Mouse (Mus musculus) T-helper 1 cell (primary cell): ENCODE measurements at regions not wholly inside any gene's neighbourhood (a gene's known extent, or its start where the extent isn't known, plus 50 kb on each side); places are given as distances from the start of the nearest gene placed in this dataset.
"Not testable (repeated sequence)": the region's sequence is repeated elsewhere in the genome, so short reads cannot be mapped to it uniquely, and the experiment has no call there.

ENCODE experiments used
- in situ Hi-C: fragments of 300-600 bp; cut with MboI, MseI; formaldehyde crosslinking; loops from one replicate; pipeline ENCODE4 v1.15.1; 2025; ENCODE audit warnings: high pct_unique_total_duplicates

GRCm38 (mm10) chr1:23316288-23316687 lies 81.3 kb downstream of the Ogfrl1 start:
- in situ Hi-C loops = not testable (repeated sequence)

- in situ Hi-C loops = not testable (repeated sequence)
Measured at GRCm38 (mm10) chr1:23314863-23315262, 82.7 kb downstream of the Ogfrl1 start.

GRCm38 (mm10) chr1:23292718-23293117 lies 104.9 kb downstream of the Ogfrl1 start:
- in situ Hi-C loops = no loop called here

GRCm38 (mm10) chr1:23286741-23287140 lies 110.8 kb downstream of the Ogfrl1 start:
- in situ Hi-C loops = loop anchor here (5.0 kb wide), 1 partner anchor 96 kb away; no protein-coding TSS in a partner anchor

- in situ Hi-C loops = no loop called here
Measured at GRCm38 (mm10) chr1:23282870-23283219, 114.7 kb downstream of the Ogfrl1 start.

- in situ Hi-C loops = no loop called here
Measured at GRCm38 (mm10) chr1:23282215-23282869, 115.2 kb downstream of the Ogfrl1 start.

GRCm38 (mm10) chr1:23279827-23280226 lies 117.7 kb downstream of the Ogfrl1 start:
- in situ Hi-C loops = no loop called here

GRCm38 (mm10) chr1:23272077-23272476 lies 125.5 kb downstream of the Ogfrl1 start:
- in situ Hi-C loops = no loop called here

GRCm38 (mm10) chr1:23270910-23271822 lies 126.4 kb downstream of the Ogfrl1 start:
- in situ Hi-C loops = no loop called here

- in situ Hi-C loops = no loop called here
Measured at GRCm38 (mm10) chr1:23268062-23268461, 129.5 kb downstream of the Ogfrl1 start.

GRCm38 (mm10) chr1:23265556-23266232 lies 131.9 kb downstream of the Ogfrl1 start:
- in situ Hi-C loops = no loop called here

GRCm38 (mm10) chr1:23264251-23264650 lies 133.3 kb downstream of the Ogfrl1 start:
- in situ Hi-C loops = no loop called here

GRCm38 (mm10) chr1:23263798-23264197 lies 133.8 kb downstream of the Ogfrl1 start:
- in situ Hi-C loops = no loop called here

GRCm38 (mm10) chr1:23261652-23262051 lies 135.9 kb downstream of the Ogfrl1 start:
- in situ Hi-C loops = no loop called here

- in situ Hi-C loops = no loop called here
Measured at GRCm38 (mm10) chr1:23257306-23257895, 140.2 kb downstream of the Ogfrl1 start.

- in situ Hi-C loops = no loop called here
Measured at GRCm38 (mm10) chr1:23256630-23257001, 141.0 kb downstream of the Ogfrl1 start.

GRCm38 (mm10) chr1:23255925-23256629 lies 141.5 kb downstream of the Ogfrl1 start:
- in situ Hi-C loops = no loop called here

- in situ Hi-C loops = loop anchor here (5.0 kb wide), 1 partner anchor 123 kb away; no protein-coding TSS in a partner anchor
Measured at GRCm38 (mm10) chr1:23254235-23254634, 143.3 kb downstream of the Ogfrl1 start.

GRCm38 (mm10) chr1:23231522-23231921 lies 129.5 kb upstream of the 4933415F23Rik start:
- in situ Hi-C loops = no loop called here

- in situ Hi-C loops = no loop called here
Measured at GRCm38 (mm10) chr1:23228478-23228877, 126.4 kb upstream of the 4933415F23Rik start.

- in situ Hi-C loops = no loop called here
Measured at GRCm38 (mm10) chr1:23214462-23215158, 112.6 kb upstream of the 4933415F23Rik start.
